In the genomic region with DNA sequence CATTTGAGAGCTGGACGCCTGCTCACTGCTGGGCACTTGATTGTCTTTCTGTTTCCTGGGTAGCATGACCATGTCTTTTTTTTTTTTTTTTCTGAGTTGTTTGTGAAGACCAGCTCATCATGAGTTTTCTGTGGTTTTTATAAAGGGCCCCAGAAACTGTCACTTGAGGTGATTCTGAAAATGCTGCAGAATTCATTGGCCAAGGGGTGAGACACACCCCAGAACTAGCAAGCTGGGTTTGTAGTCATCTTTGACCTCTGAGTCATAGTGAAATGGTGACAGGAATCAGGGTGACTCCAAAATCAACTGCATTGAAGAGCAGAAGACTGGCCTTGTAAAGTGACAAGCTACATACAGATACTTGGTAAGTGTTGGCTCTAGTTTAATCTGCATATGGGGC, we compare ENCODE assay signal across 23 mouse cellular contexts.
DNase-seq lines count a peak whose midpoint lies in the region; ATAC-seq lines count a peak whose summit lies in the region.
"Had no signal": no experiment of that assay in that cellular context is flagged by ENCODE, and none has a peak within 500 bp of the region (broad histone marks: within the 10 kb centered on the region; RNA-seq: fewer than 3 reads in every experiment).

No protein-coding gene starts in this region.

- ATAC-seq in hindbrain, embryonic 12.5 days (ENCODE audit: low FRiP score) = no peak
- ATAC-seq: CD4-positive, CD25-positive, alpha-beta regulatory T cell, adult 4 months; forebrain, embryonic 14.5 days; forebrain, embryonic 16.5 days had no signal

- no peak overlapping the region for H3K4me2 ChIP-seq in hindbrain, embryonic 12.5 days (replicated peaks)
- H3K4me2 ChIP-seq: embryonic facial prominence, embryonic 13.5 days; embryonic facial prominence, embryonic 15.5 days; forebrain, embryonic 12.5 days had no signal

- no peaks in the 10 kb centered on the region for H3K27me3 ChIP-seq in hindbrain, embryonic 12.5 days
- H3K27me3 ChIP-seq: embryonic facial prominence, embryonic 13.5 days; embryonic facial prominence, embryonic 15.5 days; forebrain, embryonic 12.5 days had no signal

- no peaks in the 10 kb centered on the region for H3K36me3 ChIP-seq in hindbrain, embryonic 12.5 days
- H3K36me3 ChIP-seq: embryonic facial prominence, embryonic 13.5 days; embryonic facial prominence, embryonic 15.5 days; forebrain, embryonic 10.5 days; forebrain, embryonic 12.5 days had no signal

- H3K27ac ChIP-seq in hindbrain, embryonic 12.5 days = no peak overlapping the region
- H3K27ac ChIP-seq: embryonic facial prominence, embryonic 13.5 days; embryonic facial prominence, embryonic 15.5 days; forebrain, embryonic 12.5 days had no signal

- DNase-seq in 3134 (ENCODE audit: extremely low read depth, insufficient read length, low spot score) (peak; percentile 56), 3T3-L1 (ENCODE audit: low read depth, low spot score) (peak; percentile 3)
- DNase-seq in induced T-regulatory cell, adult 2 months (ENCODE audit: low read depth) = peak; percentile 4
- no peak for DNase-seq in right cerebral cortex, postnatal 4 days
- DNase-seq: adrenal gland, adult 8-10 months; adrenal gland, postnatal 14 days; adrenal gland, postnatal 36 days; cerebellum, adult 11 months; cerebellum, adult 18-20 months; cerebellum, adult 8-10 months; cerebellum, adult 9-11 months; cerebellum, postnatal 14 days; cerebellum, postnatal 36 days; embryo, embryonic 11 days had no signal

- no peak overlapping the region for H3K9ac ChIP-seq in hindbrain, embryonic 12.5 days
- H3K9ac ChIP-seq: embryonic facial prominence, embryonic 13.5 days; embryonic facial prominence, embryonic 15.5 days; forebrain, embryonic 12.5 days had no signal

- WGBS in hindbrain, embryonic 12.5 days = 71% methylated on average over 1 of the region's 1 CpGs

- H3K4me3 ChIP-seq in hindbrain, embryonic 12.5 days = no peak overlapping the region
- H3K4me3 ChIP-seq: embryonic facial prominence, embryonic 13.5 days; embryonic facial prominence, embryonic 15.5 days; erythroblast, embryonic 14.5 days; forebrain, embryonic 10.5 days; forebrain, embryonic 12.5 days had no signal

- no peaks in the 10 kb centered on the region for H3K9me3 ChIP-seq in hindbrain, embryonic 12.5 days (replicated peaks)
- H3K9me3 ChIP-seq: embryonic facial prominence, embryonic 13.5 days; embryonic facial prominence, embryonic 15.5 days; forebrain, embryonic 10.5 days; forebrain, embryonic 12.5 days had no signal

- H3K4me1 ChIP-seq in hindbrain, embryonic 12.5 days = no peaks in the 10 kb centered on the region
